Mouse (Mus musculus): Measurements from ENCODE around the gene Hibch. TPM values are rescaled to one million over a fixed set of nuclear protein-coding genes. Genes with fewer than 3 reads are reported as not detected.

Hibch gene
- 23.8 TPM in 2 replicates for polyA plus RNA-seq (2015; fragmentation: Nextera tagmentation; extraction: Ambion mirVana)

- peaks cover 8% of the 10 kb centered on the region for H3K4me1 ChIP-seq
- H3K9me3 ChIP-seq = no peaks in the 10 kb centered on the region
- H3K27me3 ChIP-seq = no peaks in the 10 kb centered on the region
- peak within 1 kb of the TSS; percentile 65 for H3K4me3 ChIP-seq
- no peaks in the 10 kb centered on the region for H3K36me3 ChIP-seq
- H3K27ac ChIP-seq = peak within 1 kb of the TSS; percentile 87
- ATAC-seq (ENCODE audit: insufficient number of reproducible peaks, low FRiP score, low TSS enrichment, low read depth) = peak; percentile 100
- H3K9ac ChIP-seq = peak within 1 kb of the TSS; percentile 71
- WGBS = 2% methylated on average over 45 of the region's 45 CpGs
- peak within 1 kb of the TSS; percentile 62 for H3K4me2 ChIP-seq
Measured at GRCm38 (mm10) chr1:52844782-52845665, at the start of gene Hibch. Gene Hibch, plus strand, starts transcription at chr1:52844929.

GRCm38 (mm10) chr1:52795927-52796326, 48.8 kb upstream of the Hibch start:
- ATAC-seq (ENCODE audit: insufficient number of reproducible peaks, low FRiP score, low TSS enrichment, low read depth) = no peak
- H3K4me2 ChIP-seq = no peak overlapping the region
- no peak overlapping the region for H3K27ac ChIP-seq
- WGBS = 71% methylated on average over 2 of the region's 2 CpGs
- H3K9ac ChIP-seq = no peak overlapping the region
- H3K4me1 ChIP-seq = peaks cover 7% of the 10 kb centered on the region; the same call in 1 of the 2 replicates
- peaks cover 33% of the 10 kb centered on the region for H3K36me3 ChIP-seq
- H3K27me3 ChIP-seq = no peaks in the 10 kb centered on the region
- H3K9me3 ChIP-seq = no peaks in the 10 kb centered on the region
- H3K4me3 ChIP-seq = no peak overlapping the region

- Histone ChIP-seq H3K27ac (no peak overlapping the region), H3K9me3 (no peaks in the 10 kb centered on the region), H3K9ac (no peak overlapping the region), H3K4me3 (no peak overlapping the region), H3K27me3 (no peaks in the 10 kb centered on the region), H3K4me1 (peaks cover 7% of the 10 kb centered on the region; the same call in 1 of the 2 replicates), H3K36me3 (peaks cover 10% of the 10 kb centered on the region; the same call in 1 of the 2 replicates), H3K4me2 (no peak overlapping the region)
- 41% methylated on average over 10 of the region's 10 CpGs for WGBS
- ATAC-seq (ENCODE audit: insufficient number of reproducible peaks, low FRiP score, low TSS enrichment, low read depth) = no peak
Measured at GRCm38 (mm10) chr1:52799056-52799726, 45.5 kb upstream of the Hibch start.

GRCm38 (mm10) chr1:52799772-52800171, 45.0 kb upstream of the Hibch start:
- H3K27ac ChIP-seq = no peak overlapping the region
- no peak overlapping the region for H3K4me3 ChIP-seq
- no peaks in the 10 kb centered on the region for H3K9me3 ChIP-seq
- peaks cover 7% of the 10 kb centered on the region; the same call in 1 of the 2 replicates for H3K4me1 ChIP-seq
- peaks cover 4% of the 10 kb centered on the region; the same call in 1 of the 2 replicates for H3K36me3 ChIP-seq
- ATAC-seq (ENCODE audit: insufficient number of reproducible peaks, low FRiP score, low TSS enrichment, low read depth) = no peak
- no peak overlapping the region for H3K9ac ChIP-seq
- 65% methylated on average over 5 of the region's 5 CpGs for WGBS
- H3K4me2 ChIP-seq = no peak overlapping the region
- no peaks in the 10 kb centered on the region for H3K27me3 ChIP-seq

GRCm38 (mm10) chr1:52800340-52800740, 44.4 kb upstream of the Hibch start:
- no peaks in the 10 kb centered on the region for H3K27me3 ChIP-seq
- no peaks in the 10 kb centered on the region; the same call in 1 of the 2 replicates for H3K36me3 ChIP-seq
- 51% methylated on average over 3 of the region's 3 CpGs for WGBS
- ATAC-seq (ENCODE audit: insufficient number of reproducible peaks, low FRiP score, low TSS enrichment, low read depth) = no peak
- H3K9me3 ChIP-seq = no peaks in the 10 kb centered on the region
- H3K27ac ChIP-seq = no peak overlapping the region
- H3K9ac ChIP-seq = no peak overlapping the region
- no peak overlapping the region for H3K4me3 ChIP-seq
- peaks cover 7% of the 10 kb centered on the region; the same call in 1 of the 2 replicates for H3K4me1 ChIP-seq
- H3K4me2 ChIP-seq = no peak overlapping the region

GRCm38 (mm10) chr1:52801651-52802050, 43.1 kb upstream of the Hibch start:
- 80% methylated on average over 5 of the region's 5 CpGs for WGBS
- ATAC-seq (ENCODE audit: insufficient number of reproducible peaks, low FRiP score, low TSS enrichment, low read depth) = no peak
- Histone ChIP-seq H3K4me1 (peaks cover 7% of the 10 kb centered on the region; the same call in 1 of the 2 replicates), H3K9me3 (no peaks in the 10 kb centered on the region), H3K4me3 (no peak overlapping the region), H3K9ac (no peak overlapping the region), H3K27me3 (no peaks in the 10 kb centered on the region), H3K27ac (no peak overlapping the region), H3K4me2 (no peak overlapping the region), H3K36me3 (no peaks in the 10 kb centered on the region; the same call in 1 of the 2 replicates)

- no peaks in the 10 kb centered on the region for H3K27me3 ChIP-seq
- 86% methylated on average over 5 of the region's 5 CpGs for WGBS
- H3K4me2 ChIP-seq = no peak overlapping the region
- no peak for ATAC-seq (ENCODE audit: insufficient number of reproducible peaks, low FRiP score, low TSS enrichment, low read depth)
- H3K4me3 ChIP-seq = no peak overlapping the region
- H3K36me3 ChIP-seq = no peaks in the 10 kb centered on the region; the same call in 1 of the 2 replicates
- H3K9ac ChIP-seq = no peak overlapping the region
- H3K27ac ChIP-seq = no peak overlapping the region
- H3K9me3 ChIP-seq = no peaks in the 10 kb centered on the region
- H3K4me1 ChIP-seq = peaks cover 7% of the 10 kb centered on the region; the same call in 1 of the 2 replicates
Measured at GRCm38 (mm10) chr1:52802406-52802975, 42.2 kb upstream of the Hibch start.

- Histone ChIP-seq H3K9ac (no peak overlapping the region), H3K4me1 (0 out of 2 replicates have a peak, but pooled peaks cover 3% of the 10 kb centered on the region), H3K27me3 (no peaks in the 10 kb centered on the region), H3K9me3 (no peaks in the 10 kb centered on the region), H3K27ac (no peak overlapping the region), H3K4me3 (no peak overlapping the region), H3K36me3 (peaks cover 5% of the 10 kb centered on the region; the same call in 1 of the 2 replicates), H3K4me2 (no peak overlapping the region)
- WGBS = 71% methylated on average over 1 of the region's 1 CpGs
- no peak for ATAC-seq (ENCODE audit: insufficient number of reproducible peaks, low FRiP score, low TSS enrichment, low read depth)
Measured at GRCm38 (mm10) chr1:52805041-52805440, 39.7 kb upstream of the Hibch start.

- no peaks in the 10 kb centered on the region for H3K9me3 ChIP-seq
- H3K4me1 ChIP-seq = no peaks in the 10 kb centered on the region
- no peak overlapping the region for H3K9ac ChIP-seq
- H3K4me2 ChIP-seq = no peak overlapping the region
- H3K27me3 ChIP-seq = no peaks in the 10 kb centered on the region
- 91% methylated on average over 6 of the region's 6 CpGs for WGBS
- H3K36me3 ChIP-seq = peaks cover 5% of the 10 kb centered on the region; the same call in 1 of the 2 replicates
- no peak overlapping the region for H3K4me3 ChIP-seq
- no peak for ATAC-seq (ENCODE audit: insufficient number of reproducible peaks, low FRiP score, low TSS enrichment, low read depth)
- H3K27ac ChIP-seq = no peak overlapping the region
Measured at GRCm38 (mm10) chr1:52808456-52808855, 36.3 kb upstream of the Hibch start.

- no peaks in the 10 kb centered on the region for H3K36me3 ChIP-seq
- H3K4me3 ChIP-seq = peak overlapping the region; percentile 63
- no peak overlapping the region for H3K9ac ChIP-seq
- no peaks in the 10 kb centered on the region for H3K9me3 ChIP-seq
- no peaks in the 10 kb centered on the region for H3K27me3 ChIP-seq
- 0 out of 2 replicates have a peak, but pooled peaks cover 8% of the 10 kb centered on the region for H3K4me1 ChIP-seq
- WGBS = 43% methylated on average over 13 of the region's 13 CpGs
- peak overlapping the region; percentile 72 for H3K4me2 ChIP-seq
- no peak for ATAC-seq (ENCODE audit: insufficient number of reproducible peaks, low FRiP score, low TSS enrichment, low read depth)
- peak overlapping the region; percentile 89; the same call in 1 of the 2 replicates for H3K27ac ChIP-seq
Measured at GRCm38 (mm10) chr1:52816232-52816891, 28.4 kb upstream of the Hibch start.

Measured in limb, embryonic 15.5 days (tissue).